Mouse (Mus musculus) cerebellum, postnatal 36 days (tissue): Measurements from ENCODE around the gene Mapk10.
A peak's percentile ranks its signal among the peaks of the same experiment; 100 is the strongest.
"Not testable (repeated sequence)": the region's sequence is repeated elsewhere in the genome, so short reads cannot be mapped to it uniquely, and the experiment has no call there.

Experiments
- DNase-seq, 2 experiments: peaks; one replicate each; pipeline ENCODE4 v3.0.0; 2021 to 2022; ENCODE audit warnings: mixed read lengths in 2 of 2

The Mapk10 gene

GRCm38 (mm10) chr5:102947061-102947711 lies 263.9 kb downstream of the Mapk10 start:
- no peak for DNase-seq

- DNase-seq: no peak
These were observed 264.5 kb downstream of the Mapk10 start for GRCm38 (mm10) chr5:102946625-102947024.

- not testable (repeated sequence) for DNase-seq
These were observed 267.1 kb downstream of the Mapk10 start for GRCm38 (mm10) chr5:102943864-102944630.

GRCm38 (mm10) chr5:102930161-102930560 lies 281.0 kb downstream of the Mapk10 start:
- no peak for DNase-seq

- peak; percentile 79 for DNase-seq
These were observed 284.3 kb downstream of the Mapk10 start for GRCm38 (mm10) chr5:102926786-102927185.

- no peak for DNase-seq
These were observed 290.9 kb downstream of the Mapk10 start for GRCm38 (mm10) chr5:102920199-102920598.

GRCm38 (mm10) chr5:102905441-102906211 lies 305.5 kb downstream of the Mapk10 start:
- DNase-seq: no peak

- DNase-seq: no peak
These were observed 307.1 kb downstream of the Mapk10 start for GRCm38 (mm10) chr5:102904066-102904465.

GRCm38 (mm10) chr5:102903487-102903886 lies 307.6 kb downstream of the Mapk10 start:
- no peak for DNase-seq

GRCm38 (mm10) chr5:102901176-102901575 lies 310.0 kb downstream of the Mapk10 start:
- no peak for DNase-seq

- DNase-seq: no peak
These were observed 311.4 kb downstream of the Mapk10 start for GRCm38 (mm10) chr5:102899680-102900215.

- DNase-seq: no peak
These were observed 312.8 kb downstream of the Mapk10 start for GRCm38 (mm10) chr5:102898301-102898700.

- no peak for DNase-seq
These were observed 318.9 kb downstream of the Mapk10 start for GRCm38 (mm10) chr5:102892226-102892625.

GRCm38 (mm10) chr5:102889163-102889488 lies 322.0 kb downstream of the Mapk10 start:
- no peak for DNase-seq

- DNase-seq: no peak
These were observed 322.5 kb downstream of the Mapk10 start for GRCm38 (mm10) chr5:102888482-102889162.

GRCm38 (mm10) chr5:102875628-102876027 lies 335.5 kb downstream of the Mapk10 start:
- no peak for DNase-seq

- peak; percentile 45 to 66 for DNase-seq
These were observed 336.4 kb downstream of the Mapk10 start for GRCm38 (mm10) chr5:102874605-102875298.

GRCm38 (mm10) chr5:102872996-102873395 lies 338.1 kb downstream of the Mapk10 start:
- DNase-seq: peak in 1 of 2 experiments; percentile 8

GRCm38 (mm10) chr5:102868196-102868595 lies 342.9 kb downstream of the Mapk10 start:
- DNase-seq: no peak

- DNase-seq: no peak
These were observed 351.4 kb downstream of the Mapk10 start for GRCm38 (mm10) chr5:102859749-102860148.

GRCm38 (mm10) chr5:102858047-102858446 lies 353.1 kb downstream of the Mapk10 start:
- no peak for DNase-seq
